Mouse (Mus musculus): ENCODE measurements around the gene Fgfr2. TPM values are rescaled to one million over a fixed set of nuclear protein-coding genes. Genes with fewer than 3 reads are reported as not detected.

Gene Fgfr2
- polyA plus RNA-seq (2017; shearing (Covaris generic)): not detected

DNA sequence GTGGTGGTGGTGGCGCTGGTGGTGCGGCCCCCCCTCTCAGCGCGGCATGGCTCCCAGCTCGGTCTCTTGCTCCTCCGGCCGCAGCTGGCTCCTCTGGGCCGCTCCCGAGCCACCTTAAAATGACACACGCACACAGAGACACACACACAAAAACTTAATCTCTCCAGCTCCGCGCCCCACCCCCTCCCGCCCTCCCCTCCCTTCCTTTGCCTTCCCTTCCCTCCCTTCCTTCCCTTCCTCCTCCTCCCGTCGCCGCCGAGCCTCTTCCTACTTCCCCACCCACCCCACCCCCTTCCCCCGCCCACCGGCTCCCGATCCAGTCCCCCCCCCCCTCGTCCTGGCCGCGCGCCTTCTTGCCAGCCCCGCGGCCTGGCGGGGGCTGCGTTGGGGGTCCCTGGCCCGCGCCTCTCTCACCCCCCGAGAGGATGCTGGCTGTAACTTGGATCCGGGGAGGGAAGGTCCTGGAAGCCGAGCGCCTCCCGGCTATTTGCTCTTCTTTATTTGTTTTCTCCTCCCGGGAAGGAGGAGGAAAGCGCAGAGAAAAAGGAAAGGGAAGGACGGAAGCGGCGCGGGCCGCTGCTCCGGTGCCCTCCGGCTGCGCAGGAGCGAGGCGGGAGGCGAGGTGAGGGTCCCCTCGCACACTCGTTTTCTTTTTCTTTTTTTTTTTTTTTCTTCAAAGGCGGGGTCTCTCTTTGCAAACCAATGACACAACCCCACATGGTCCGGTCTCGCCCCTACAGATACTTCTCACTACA, at the start of gene Fgfr2:
Gene Fgfr2 (minus strand): TSS at position 107 of the 755 bp plus-strand sequence.
- ATAC-seq: no peak

- ATAC-seq: no peak
Measured at GRCm38 (mm10) chr7:133171403-133172032, 48.4 kb upstream of the Fgfr2 start.

- ATAC-seq: no peak
Measured at GRCm38 (mm10) chr7:133168928-133169327, 45.8 kb upstream of the Fgfr2 start.

DNA sequence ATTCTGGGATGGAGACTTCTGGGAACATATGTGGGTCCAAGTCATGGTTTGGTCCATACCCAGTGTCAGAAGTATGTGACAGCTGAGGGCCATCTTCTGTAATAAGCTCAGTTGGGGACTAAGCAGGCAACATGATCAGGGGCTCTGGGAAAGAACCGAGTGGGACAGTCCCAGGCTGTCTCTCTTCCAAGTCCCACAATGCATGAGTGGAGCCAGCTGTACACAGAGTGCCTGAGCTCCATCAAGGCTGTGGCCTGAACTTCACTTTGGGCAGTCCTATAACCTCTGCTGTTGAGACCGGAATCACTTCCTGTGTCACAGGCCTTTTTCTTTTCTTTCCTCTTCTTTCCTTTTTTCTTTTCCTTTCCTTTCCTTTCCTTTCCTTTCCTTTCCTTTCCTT, 44.8 kb upstream of the Fgfr2 start:
- ATAC-seq: no peak

DNA sequence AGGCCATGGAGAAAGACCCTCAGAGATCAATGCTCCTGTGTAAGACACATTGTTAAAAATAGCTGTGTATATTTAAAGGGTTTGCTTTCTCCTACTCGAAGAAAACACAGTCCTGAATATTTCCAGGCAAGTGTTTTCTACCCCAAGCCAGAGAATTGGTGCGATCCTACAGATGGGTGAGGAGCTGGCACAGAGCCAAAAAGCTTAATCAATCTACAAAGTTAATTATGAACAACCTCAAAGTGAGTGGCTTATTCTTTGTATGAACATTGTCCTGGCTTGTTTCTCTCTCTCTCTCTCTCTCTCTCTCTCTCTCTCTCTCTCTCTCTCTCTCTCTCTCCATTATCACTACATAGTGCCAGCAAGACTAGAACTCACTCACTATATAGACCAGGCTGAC, 41.6 kb upstream of the Fgfr2 start:
- no peak for ATAC-seq

DNA sequence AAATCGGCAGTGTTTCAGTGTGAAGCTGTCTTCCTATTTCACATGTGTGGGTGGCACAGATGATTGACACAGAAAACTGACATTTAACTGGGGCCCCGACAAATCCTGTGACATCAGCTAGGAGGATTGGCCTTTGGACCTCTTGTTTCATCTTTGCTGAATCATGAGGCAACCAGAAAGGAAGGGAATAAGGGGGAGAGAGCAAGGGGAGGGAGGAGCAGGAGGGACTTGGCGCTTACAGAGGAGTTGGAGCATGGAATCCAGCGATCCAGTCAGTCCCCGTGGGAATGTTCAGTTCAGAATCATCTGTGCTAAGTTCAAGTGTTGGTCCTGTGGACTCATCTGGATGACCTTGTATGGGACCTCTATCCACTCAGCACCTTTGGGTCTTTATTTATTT, 39.9 kb upstream of the Fgfr2 start:
- no peak for ATAC-seq

DNA sequence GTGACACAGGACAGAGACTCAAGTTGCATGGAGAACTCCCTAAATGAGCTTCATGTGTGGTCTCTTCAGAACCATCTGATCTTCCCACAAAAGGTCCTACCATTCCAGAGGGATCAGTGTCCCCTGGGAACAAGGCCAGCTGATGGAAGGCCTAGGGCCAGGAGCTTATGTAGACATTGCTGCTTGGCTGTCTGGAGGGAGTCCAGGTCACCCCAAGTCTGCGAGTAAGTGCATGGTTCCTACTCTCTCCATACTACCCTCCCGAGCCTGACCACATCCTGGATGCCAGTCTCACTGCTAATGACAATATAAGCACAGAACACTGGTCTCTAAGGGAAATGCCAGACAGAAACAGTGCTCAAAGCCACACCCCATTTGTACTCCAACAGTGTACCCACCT, 39.0 kb upstream of the Fgfr2 start:
- ATAC-seq: no peak

DNA sequence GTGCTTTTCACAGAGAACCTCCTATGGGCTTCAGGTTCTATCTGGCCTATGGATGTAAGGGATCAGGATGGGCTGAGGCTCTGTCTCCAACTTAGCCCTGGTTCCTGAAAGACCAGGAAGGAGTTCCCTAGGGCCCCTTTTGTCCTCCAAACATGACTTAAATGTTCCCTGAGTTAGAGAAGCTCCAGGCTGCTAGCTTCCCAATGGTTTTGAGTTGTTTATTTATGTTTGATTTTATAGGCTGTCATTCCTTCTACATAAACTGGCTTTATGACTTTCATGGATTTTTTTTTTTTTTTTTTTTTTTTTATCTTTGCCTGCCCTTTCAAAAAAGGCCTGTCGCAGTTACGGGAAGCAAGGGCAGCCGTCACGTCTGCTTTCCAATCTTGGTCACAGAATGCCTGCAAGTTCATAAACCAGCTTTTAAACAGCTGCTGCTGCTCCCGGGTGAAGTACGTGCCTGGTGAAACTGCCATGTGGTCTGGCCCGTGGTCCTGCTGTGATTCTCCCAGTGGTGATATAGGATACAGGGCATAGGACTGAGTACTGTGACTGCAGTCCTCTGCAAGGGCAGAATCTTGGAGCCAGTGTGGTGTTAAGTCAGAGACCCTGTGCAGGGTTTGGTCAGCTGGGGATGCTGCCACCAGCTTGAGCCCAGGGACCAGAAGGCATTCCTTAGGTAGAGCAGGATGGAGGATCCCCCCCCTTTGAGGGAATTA, 38.4 kb upstream of the Fgfr2 start:
- no peak for ATAC-seq

- no peak for ATAC-seq
Measured at GRCm38 (mm10) chr7:133159519-133159918, 36.4 kb upstream of the Fgfr2 start.

DNA sequence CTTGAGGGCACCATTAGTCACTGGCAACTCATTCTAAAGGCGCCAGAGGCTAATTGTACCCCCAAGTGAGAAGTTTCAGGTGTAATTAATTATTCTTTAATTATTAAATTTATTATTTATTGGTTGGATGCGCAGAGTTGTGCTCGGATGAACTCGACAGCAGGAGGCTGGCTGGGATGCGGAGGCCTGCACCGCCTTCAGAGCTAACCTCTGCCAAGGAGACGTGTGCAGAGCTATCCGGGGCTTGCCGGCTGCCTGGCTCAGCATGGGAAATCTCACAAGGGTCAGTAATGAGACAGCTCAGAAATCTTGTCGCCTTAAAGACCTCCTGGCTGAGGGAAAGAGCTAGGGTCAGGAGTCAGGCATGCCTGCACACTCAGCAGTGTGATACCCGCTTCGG, 32.5 kb upstream of the Fgfr2 start:
- ATAC-seq: no peak

DNA sequence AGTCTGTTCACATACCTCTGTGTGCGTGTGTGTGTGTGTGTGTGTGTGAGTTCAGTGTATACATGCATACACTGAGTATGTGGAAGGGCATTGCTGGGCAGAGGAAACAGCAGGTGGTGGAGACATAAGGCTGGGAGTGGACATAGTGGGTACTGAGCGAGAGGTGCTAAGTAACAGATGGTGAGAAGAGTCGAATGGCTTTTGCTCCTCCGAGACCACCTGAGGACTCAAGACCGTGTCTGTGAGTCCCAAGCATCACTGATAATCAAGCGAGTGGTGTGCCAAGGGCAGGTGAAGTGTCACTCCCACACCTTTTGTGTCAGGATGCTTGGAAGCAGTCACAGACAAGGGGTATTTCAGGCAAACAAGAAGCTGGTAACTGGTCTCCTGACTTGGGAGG, 31.7 kb upstream of the Fgfr2 start:
- ATAC-seq: no peak

DNA sequence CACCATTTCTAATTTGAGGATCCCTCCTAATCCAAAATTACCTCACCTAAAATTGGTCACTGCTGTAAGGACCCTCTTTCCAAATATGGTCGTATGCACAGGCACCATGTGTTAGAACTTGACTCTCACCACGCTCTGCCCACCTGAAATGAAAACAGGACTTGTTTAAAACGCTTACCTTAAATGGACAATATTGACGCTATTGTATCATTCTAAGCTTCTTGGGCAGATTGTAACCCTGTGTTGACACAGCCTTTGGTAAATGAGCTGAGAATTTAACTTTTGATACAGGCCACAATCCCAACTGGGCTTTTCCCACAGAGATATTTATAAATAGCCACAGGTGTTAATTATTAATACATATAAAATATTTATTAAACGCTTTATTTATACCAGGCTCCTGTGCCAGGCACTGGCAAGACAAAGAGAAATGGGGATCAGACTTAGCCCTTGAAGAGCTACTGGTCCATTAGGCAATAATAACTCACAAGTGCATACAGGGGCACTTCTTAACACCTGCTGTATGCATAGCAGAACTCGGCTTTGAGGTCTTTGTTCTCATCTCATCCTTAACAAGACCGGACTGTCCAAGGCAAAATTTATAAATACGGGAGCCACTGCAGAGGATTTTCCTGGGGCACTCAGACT, 16.7 kb upstream of the Fgfr2 start:
- no peak for ATAC-seq

DNA sequence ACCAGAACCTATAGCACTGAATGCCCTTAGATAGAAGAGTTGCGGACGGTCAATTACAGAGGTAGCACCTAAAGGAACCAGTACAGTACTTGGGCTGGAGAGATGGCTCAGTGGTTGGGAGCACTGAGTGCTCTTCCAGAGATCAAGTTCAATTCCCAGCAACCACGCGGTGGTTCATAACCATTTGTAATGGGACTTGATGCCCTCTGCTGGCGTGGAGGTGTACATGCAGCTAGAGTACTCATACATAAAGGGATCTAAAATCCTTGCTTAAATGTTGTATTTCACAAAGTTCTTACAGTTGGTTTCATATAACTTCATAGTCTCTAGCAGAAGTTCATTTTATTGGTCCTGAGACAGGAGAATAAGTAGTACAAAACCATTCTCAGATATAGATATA, 10.4 kb upstream of the Fgfr2 start:
- no peak for ATAC-seq

- no peak for ATAC-seq
Measured at GRCm38 (mm10) chr7:133132702-133133101, 9.6 kb upstream of the Fgfr2 start.

DNA sequence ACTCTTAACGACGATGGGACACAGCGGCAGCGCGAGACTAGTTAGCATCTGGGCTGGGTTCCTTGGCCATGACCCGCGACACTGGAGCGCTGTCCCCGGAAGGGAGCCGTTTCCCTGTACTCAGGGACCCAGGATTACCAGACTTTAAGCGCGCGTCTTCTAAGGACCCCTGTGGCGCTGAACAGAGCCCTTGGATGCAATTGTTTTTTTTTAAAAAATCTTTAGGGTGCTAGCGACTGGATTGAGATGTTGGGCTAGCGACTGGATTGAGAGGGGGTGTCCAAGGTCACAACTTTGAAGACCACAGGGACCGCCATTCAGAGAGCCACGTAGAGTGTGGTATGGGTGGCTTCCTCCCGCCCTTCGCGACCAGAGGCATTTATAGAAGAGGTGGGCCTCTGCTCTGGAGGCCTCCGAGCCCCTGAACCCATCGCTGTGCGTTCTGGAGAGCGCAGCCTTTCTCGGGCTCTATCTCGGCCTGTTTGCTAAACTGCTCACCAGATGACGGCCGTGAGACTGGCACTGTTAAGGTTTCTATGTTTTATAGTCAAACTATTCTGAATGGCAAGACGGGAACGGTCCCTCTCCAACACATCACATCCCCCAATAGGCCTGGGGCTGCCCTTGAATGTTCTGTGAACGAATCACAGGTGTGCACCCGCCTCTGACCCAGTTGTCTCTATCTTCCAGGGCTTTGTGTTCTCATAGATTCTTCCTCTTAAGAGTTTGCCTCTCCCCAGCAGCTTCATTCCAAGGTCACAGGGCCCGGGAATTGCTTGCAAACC, 1.7 kb upstream of the Fgfr2 start:
- ATAC-seq: no peak

DNA sequence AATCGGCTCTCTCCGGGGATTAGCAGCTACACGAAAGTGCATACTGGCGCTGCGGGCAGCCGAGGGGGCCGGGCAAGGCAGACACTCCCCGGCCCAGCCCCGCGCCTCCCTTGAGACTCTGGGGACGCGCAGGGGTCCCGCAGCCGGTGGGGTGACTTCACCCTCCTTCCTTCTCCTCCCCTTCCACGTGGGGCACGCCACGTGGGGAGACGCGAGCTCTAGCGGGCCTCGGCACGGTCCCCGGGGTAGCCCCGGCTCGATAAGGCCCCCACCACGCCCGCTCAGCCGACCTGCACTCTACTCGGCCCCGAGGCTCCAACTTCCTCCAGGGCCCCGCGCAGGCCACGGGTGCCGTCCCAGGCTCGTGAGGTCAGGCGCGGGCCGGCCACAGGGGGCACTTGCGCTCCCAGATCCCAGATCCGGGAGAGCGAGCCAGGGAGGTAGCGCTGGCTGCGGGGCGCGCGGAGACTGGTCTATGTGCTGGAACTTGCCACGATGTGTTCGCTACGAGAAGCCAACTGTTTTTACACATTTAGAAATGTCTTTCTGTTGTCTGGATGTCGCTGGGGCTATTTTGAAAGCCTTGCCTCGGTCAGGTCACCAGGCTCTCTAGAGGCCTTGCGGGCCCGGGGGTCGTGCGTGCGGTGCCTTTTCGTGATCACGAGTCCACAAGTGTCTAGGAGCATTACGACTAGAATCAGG, 1.0 kb upstream of the Fgfr2 start, which contains the start of gene Ctbp2:
Gene Ctbp2 (minus strand): TSS at position 356 of the 702 bp plus-strand sequence.
- ATAC-seq: no peak

DNA sequence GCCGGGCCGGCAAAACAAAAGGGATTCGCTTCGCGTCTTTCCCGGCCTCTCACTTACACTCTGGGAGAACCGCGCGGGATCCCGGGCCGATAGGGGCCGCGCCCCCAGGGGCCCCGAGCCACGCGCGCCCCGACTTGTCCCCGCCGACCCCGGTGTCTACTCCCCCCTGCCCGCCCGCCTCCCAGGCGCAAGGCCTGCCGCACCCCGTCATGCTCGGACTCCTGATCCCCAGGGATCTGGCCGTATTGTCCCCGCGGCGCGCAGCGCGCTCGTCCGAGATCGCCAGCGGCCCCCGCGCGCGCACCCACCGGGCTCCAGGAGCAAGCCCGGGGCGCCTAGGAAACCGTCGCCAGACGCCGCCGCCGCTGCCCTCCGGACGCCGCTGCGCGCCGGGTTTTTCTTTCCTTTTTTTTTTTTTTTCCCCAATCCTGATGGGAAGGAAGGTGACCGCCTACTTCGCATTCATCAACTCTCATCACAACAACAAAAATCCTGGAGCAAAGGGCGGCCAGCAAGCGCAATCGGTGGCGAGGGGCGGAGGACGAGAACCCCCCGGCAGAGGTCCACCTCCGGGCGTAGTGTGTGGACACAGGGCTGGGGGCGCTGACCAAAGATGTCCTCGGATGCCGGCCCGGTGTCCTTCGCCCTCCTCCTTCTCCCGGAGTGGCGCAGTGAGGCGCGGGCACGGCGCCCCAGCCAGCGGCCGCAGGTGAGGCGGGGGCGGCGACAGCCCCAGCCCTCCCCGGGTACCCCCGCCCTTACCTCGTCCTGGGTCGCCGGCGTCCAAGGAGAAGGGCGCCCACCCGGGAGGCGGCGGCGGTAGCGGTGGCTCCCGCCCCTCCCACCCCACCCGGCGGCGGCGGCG, 539 bp downstream of the Fgfr2 start:
- ATAC-seq: no peak

DNA sequence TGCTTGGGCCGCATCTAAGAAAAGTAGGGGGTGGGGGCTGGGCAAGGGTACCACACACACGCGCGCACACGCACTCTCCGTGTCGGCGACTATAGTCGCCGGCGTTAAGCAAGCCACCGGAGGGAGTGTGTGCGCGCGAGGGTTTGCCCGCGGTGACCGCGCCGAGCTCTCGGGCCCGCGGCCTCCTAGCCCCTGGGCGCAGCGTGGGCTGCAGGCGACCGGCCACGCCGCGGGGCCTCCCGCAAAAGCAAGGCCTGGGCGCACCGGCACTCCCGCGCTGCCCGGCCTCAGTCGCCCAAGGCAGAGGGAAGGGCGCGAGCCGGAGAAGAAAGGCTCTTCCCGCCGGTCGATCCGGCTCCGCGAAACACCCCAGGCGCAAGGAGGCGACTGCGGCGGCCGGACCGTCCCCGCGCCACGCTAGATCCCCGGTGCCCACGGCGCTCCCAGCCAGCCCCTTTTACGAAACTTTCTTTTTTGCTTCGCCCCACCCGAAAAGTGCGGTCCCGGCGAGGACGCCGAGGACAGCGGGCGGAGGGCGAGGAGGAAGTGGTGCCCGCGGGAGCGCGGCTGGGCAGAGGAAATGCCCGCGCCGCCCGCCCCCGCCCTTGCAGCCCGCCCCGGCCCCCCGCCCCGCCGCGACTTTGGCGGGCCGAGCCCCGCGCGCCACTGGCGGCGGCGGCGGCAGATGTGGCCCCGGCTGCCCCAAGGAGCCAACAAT, 1.3 kb downstream of the Fgfr2 start:
- ATAC-seq: no peak

- ATAC-seq: no peak
Measured at GRCm38 (mm10) chr7:133121080-133121607, 2.0 kb downstream of the Fgfr2 start.

All from CD4-positive, CD25-positive, alpha-beta regulatory T cell, adult 4 months (primary cell).